Mouse (Mus musculus): Measurements from ENCODE around the gene 0610009B22Rik. TPM values are rescaled to one million over a fixed set of nuclear protein-coding genes. Genes with fewer than 3 reads are reported as not detected.

The 0610009B22Rik gene
- total RNA-seq, 2 experiments from 2014 or later: 36.9 to 43.3 TPM

GRCm38 (mm10) chr11:51661867-51662365 lies 26.8 kb downstream of the 0610009B22Rik start:
- DNase-seq (ENCODE audit: low spot score in 2 of 2): no peak

GRCm38 (mm10) chr11:51658705-51659104 lies 30.0 kb downstream of the 0610009B22Rik start:
- DNase-seq (ENCODE audit: low spot score in 2 of 2): no peak

- DNase-seq (ENCODE audit: low spot score in 2 of 2): no peak
These were observed 30.4 kb downstream of the 0610009B22Rik start for GRCm38 (mm10) chr11:51658291-51658690.

GRCm38 (mm10) chr11:51656798-51657521 lies 31.7 kb downstream of the 0610009B22Rik start:
- no peak for DNase-seq (ENCODE audit: low spot score in 2 of 2)

GRCm38 (mm10) chr11:51654891-51655290 lies 33.8 kb downstream of the 0610009B22Rik start:
- DNase-seq (ENCODE audit: low spot score in 2 of 2): no peak

- no peak for DNase-seq (ENCODE audit: low spot score in 2 of 2)
These were observed 34.9 kb downstream of the 0610009B22Rik start for GRCm38 (mm10) chr11:51653736-51654135.

- no peak for DNase-seq (ENCODE audit: low spot score in 2 of 2)
These were observed 35.7 kb downstream of the 0610009B22Rik start for GRCm38 (mm10) chr11:51652889-51653418.

- DNase-seq (ENCODE audit: low spot score in 2 of 2): peak in 1 of 2 experiments; percentile 34
These were observed 37.8 kb downstream of the 0610009B22Rik start, which contains the start of the genes N4bp3 and D930048N14Rik for GRCm38 (mm10) chr11:51650691-51651515. N4bp3 (minus strand) TSS chr11:51650842. D930048N14Rik (plus strand) TSS chr11:51650954.

GRCm38 (mm10) chr11:51650261-51650660 lies 38.4 kb downstream of the 0610009B22Rik start:
- DNase-seq (ENCODE audit: low spot score in 2 of 2): no peak

GRCm38 (mm10) chr11:51649889-51650199 lies 38.8 kb downstream of the 0610009B22Rik start:
- DNase-seq (ENCODE audit: low spot score in 2 of 2): no peak

GRCm38 (mm10) chr11:51649111-51649888 lies 39.4 kb downstream of the 0610009B22Rik start:
- no peak for DNase-seq (ENCODE audit: low spot score in 2 of 2)

- DNase-seq (ENCODE audit: low spot score in 2 of 2): no peak
These were observed 40.1 kb downstream of the 0610009B22Rik start for GRCm38 (mm10) chr11:51648566-51648965.

GRCm38 (mm10) chr11:51646751-51647667 lies 41.7 kb downstream of the 0610009B22Rik start:
- DNase-seq (ENCODE audit: low spot score in 2 of 2): no peak

- no peak for DNase-seq (ENCODE audit: low spot score in 2 of 2)
These were observed 42.4 kb downstream of the 0610009B22Rik start for GRCm38 (mm10) chr11:51646245-51646644.

- DNase-seq (ENCODE audit: low spot score in 2 of 2): no peak
These were observed 43.4 kb downstream of the 0610009B22Rik start for GRCm38 (mm10) chr11:51645293-51645692.

GRCm38 (mm10) chr11:51644217-51644616 lies 44.5 kb downstream of the 0610009B22Rik start:
- no peak for DNase-seq (ENCODE audit: low spot score in 2 of 2)

- DNase-seq (ENCODE audit: low spot score in 2 of 2): no peak
These were observed 44.9 kb downstream of the 0610009B22Rik start for GRCm38 (mm10) chr11:51643761-51644160.

GRCm38 (mm10) chr11:51643202-51643601 lies 45.5 kb downstream of the 0610009B22Rik start:
- no peak for DNase-seq (ENCODE audit: low spot score in 2 of 2)

GRCm38 (mm10) chr11:51640748-51641147 lies 47.9 kb downstream of the 0610009B22Rik start:
- DNase-seq (ENCODE audit: low spot score in 2 of 2): no peak

GRCm38 (mm10) chr11:51638497-51638896 lies 50.2 kb downstream of the 0610009B22Rik start:
- DNase-seq (ENCODE audit: low spot score in 2 of 2): no peak

Measured in layer of hippocampus, adult 18-20 months (tissue).